8 mouse cellular contexts compared by ENCODE assay signal in the genomic region with DNA sequence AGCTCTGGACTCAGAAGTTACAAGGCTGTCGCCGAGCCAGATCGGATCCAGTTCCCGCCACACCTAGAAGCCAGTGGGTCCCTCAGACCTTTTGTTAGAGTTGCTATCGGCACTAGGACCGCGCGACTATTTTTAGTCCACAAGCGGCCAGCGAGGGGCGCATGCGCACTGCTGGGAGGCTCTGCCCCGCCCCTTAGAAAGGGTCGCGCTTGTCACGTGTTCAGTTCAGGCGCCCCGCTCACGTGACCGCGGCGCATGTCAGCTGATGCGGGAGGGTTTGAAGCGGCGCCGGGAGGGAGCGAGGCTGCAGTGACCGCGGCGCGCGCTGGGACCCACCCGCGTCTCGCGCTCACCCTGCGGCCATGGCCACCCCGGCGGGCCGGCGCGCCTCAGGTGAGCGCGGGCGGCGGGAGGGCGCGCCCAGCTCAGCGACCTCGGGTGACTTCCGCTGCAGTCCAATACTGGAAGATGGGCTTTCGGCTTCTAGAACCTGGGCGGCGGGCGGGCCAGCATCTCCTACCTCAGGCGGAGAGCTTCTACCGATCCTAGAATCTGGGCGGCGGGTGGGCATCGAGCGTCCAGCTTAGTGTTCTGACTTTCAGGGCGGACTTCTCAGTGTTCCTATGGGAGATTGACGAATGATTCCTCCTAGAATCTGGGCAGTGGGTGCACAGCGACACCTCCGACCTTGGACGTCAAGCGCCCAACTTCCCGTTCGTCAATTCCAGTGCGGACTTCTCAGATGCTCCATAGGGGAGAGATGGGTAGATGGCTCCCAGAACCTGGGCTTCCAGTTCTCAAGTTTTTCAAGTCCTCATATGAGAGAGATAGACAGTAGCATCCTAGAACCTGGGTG. TPM values are rescaled to one million over a fixed set of nuclear protein-coding genes. Genes with fewer than 3 reads are reported as not detected.
DNase-seq lines count a peak whose midpoint lies in the region; ATAC-seq and TF ChIP-seq lines count a peak whose summit lies in the region.

TSS of gene Mcoln1 (plus strand) at position 223 of the 856 bp plus-strand sequence.

- H3K4me3 ChIP-seq in heart, embryonic 11.5 days (ENCODE audit: low read depth, low read length): peak within 1 kb of the TSS; percentile 88
- H3K4me3 ChIP-seq in kidney, embryonic 16.5 days (ENCODE audit: low read length): peak within 1 kb of the TSS; percentile 84
- H3K4me3 ChIP-seq in liver, adult 2 months (ENCODE audit: insufficient read depth, low read depth, low read length): peak within 1 kb of the TSS; percentile 76
- peak within 1 kb of the TSS; percentile 53 for H3K4me3 ChIP-seq in myocyte

- peaks cover 6% of the 10 kb centered on the region; the same call in 1 of the 2 replicates for H3K9me3 ChIP-seq in heart, embryonic 11.5 days (replicated peaks; ENCODE audit: control insufficient read depth, low read length)
- peaks cover 11% of the 10 kb centered on the region for H3K9me3 ChIP-seq in kidney, embryonic 16.5 days (ENCODE audit: low read length)

- TF ChIP-seq CTCF in liver, adult 2 months (IDR thresholded peaks at IDR 0.05; ENCODE audit: low read depth, low read length): no peak

- H3K27me3 ChIP-seq in heart, embryonic 11.5 days (ENCODE audit: control insufficient read depth, insufficient read depth, low read length): no peaks in the 10 kb centered on the region
- H3K27me3 ChIP-seq in kidney, embryonic 16.5 days (ENCODE audit: insufficient read depth, low read length): no peaks in the 10 kb centered on the region
- H3K27me3 ChIP-seq in liver, adult 2 months (ENCODE audit: control insufficient read depth, insufficient read depth, low read length): no peaks in the 10 kb centered on the region
- H3K27me3 ChIP-seq in myocyte (ENCODE audit: control insufficient read depth, insufficient read depth, insufficient read length): no peaks in the 10 kb centered on the region
- no peaks in the 10 kb centered on the region for H3K27me3 ChIP-seq in splenic B cell, adult 2 months (ENCODE audit: control insufficient read depth, insufficient read depth, low read length, poor library complexity, severe bottlenecking)

- H3K79me2 ChIP-seq in liver, adult 2 months (ENCODE audit: control insufficient read depth, insufficient read depth, low read length): peaks cover 5% of the 10 kb centered on the region; the same call in 1 of the 2 replicates
- H3K79me2 ChIP-seq in myocyte (ENCODE audit: control insufficient read depth, insufficient read depth): peaks cover 6% of the 10 kb centered on the region

- peak; percentile 89 for ATAC-seq in erythroblast, adult 5-6 weeks (replicated peaks; ENCODE audit: low FRiP score, poor library complexity, severe bottlenecking)
- peak; percentile 89 for ATAC-seq in heart, embryonic 11.5 days (replicated peaks; ENCODE audit: insufficient number of reproducible peaks, low FRiP score, low TSS enrichment)
- ATAC-seq in kidney, embryonic 16.5 days (ENCODE audit: low FRiP score, low TSS enrichment): peak; percentile 92

- H3ac ChIP-seq in myocyte (ENCODE audit: control insufficient read depth, insufficient read length): peak within 1 kb of the TSS; percentile 21

- peak within 1 kb of the TSS; percentile 90 for H3K27ac ChIP-seq in heart, embryonic 11.5 days (ENCODE audit: low read depth, low read length)
- peak within 1 kb of the TSS; percentile 97 for H3K27ac ChIP-seq in kidney, embryonic 16.5 days (ENCODE audit: low read length)
- peak within 1 kb of the TSS; percentile 92 for H3K27ac ChIP-seq in liver, adult 2 months (replicated peaks; ENCODE audit: insufficient read depth, low read depth, low read length)

- under 1% methylated on average over 70 of the region's 70 CpGs for WGBS in heart, embryonic 11.5 days (ENCODE audit: insufficient replicate concordance)
- WGBS in kidney, embryonic 16.5 days: under 1% methylated on average over 65 of the region's 70 CpGs
- under 1% methylated on average over 70 of the region's 70 CpGs for WGBS in liver, adult 2 months

- TF ChIP-seq POLR2A in liver, adult 2 months (IDR thresholded peaks at IDR 0.05; ENCODE audit: extremely low read depth, insufficient read depth, low read length): peak; percentile 70
- TF ChIP-seq POLR2A in myocyte (IDR thresholded peaks at IDR 0.05; ENCODE audit: insufficient read length, low read depth): peak; percentile 93

- H3K4me2 ChIP-seq in heart, embryonic 11.5 days: peak within 1 kb of the TSS; percentile 88
- peak within 1 kb of the TSS; percentile 83 for H3K4me2 ChIP-seq in kidney, embryonic 16.5 days (replicated peaks; ENCODE audit: low read depth, low read length)
- H3K4me2 ChIP-seq in myocyte (ENCODE audit: low read depth): peak within 1 kb of the TSS; percentile 99

- H3K36me3 ChIP-seq in heart, embryonic 11.5 days (ENCODE audit: control insufficient read depth, insufficient read depth, low read length): peaks cover 16% of the 10 kb centered on the region
- H3K36me3 ChIP-seq in kidney, embryonic 16.5 days (ENCODE audit: insufficient read depth, low read length): peaks cover 20% of the 10 kb centered on the region
- no peaks in the 10 kb centered on the region for H3K36me3 ChIP-seq in liver, adult 2 months (ENCODE audit: control insufficient read depth, insufficient read depth, low read length)
- no peaks in the 10 kb centered on the region for H3K36me3 ChIP-seq in myocyte (ENCODE audit: control insufficient read depth, insufficient read depth)
- H3K36me3 ChIP-seq in splenic B cell, adult 2 months (ENCODE audit: control insufficient read depth, insufficient read depth, low read length, poor library complexity, severe bottlenecking): no peaks in the 10 kb centered on the region

- DNase-seq in B cell, adult 2 months: peak; percentile 97 to 98
- DNase-seq in brain, adult 2 months (ENCODE audit: low read depth, low spot score): peak; percentile 99
- DNase-seq in liver, adult 2 months (ENCODE audit: extremely low read depth, low read depth, low spot score): peak; percentile 91
- DNase-seq in splenic B cell, adult 2 months (ENCODE audit: low read depth, low spot score): peak; percentile 98

- H3K9ac ChIP-seq in heart, embryonic 11.5 days (ENCODE audit: low read depth, low read length): peak within 1 kb of the TSS; percentile 89
- H3K9ac ChIP-seq in kidney, embryonic 16.5 days (replicated peaks; ENCODE audit: low read length): peak within 1 kb of the TSS; percentile 88
- peak within 1 kb of the TSS; percentile 86 for H3K9ac ChIP-seq in liver, adult 2 months (ENCODE audit: low read depth, low read length)

- peaks cover 9% of the 10 kb centered on the region; the same call in 1 of the 2 replicates for H3K4me1 ChIP-seq in heart, embryonic 11.5 days (ENCODE audit: control insufficient read depth, insufficient read depth, low read length)
- peaks cover 15% of the 10 kb centered on the region for H3K4me1 ChIP-seq in kidney, embryonic 16.5 days (ENCODE audit: insufficient read depth, low read length)
- peaks cover 9% of the 10 kb centered on the region for H3K4me1 ChIP-seq in liver, adult 2 months (ENCODE audit: control insufficient read depth, insufficient read depth, low read length)

TF ChIP-seq in myocyte, 11 proteins besides CTCF, POLR2A, EP300 and RAD21:
- TF ChIP-seq CEBPB (IDR thresholded peaks at IDR 0.05; ENCODE audit: insufficient read depth, poor library complexity, severe bottlenecking) (no peak), TCF12 (IDR thresholded peaks at IDR 0.05; ENCODE audit: insufficient read depth, poor library complexity, severe bottlenecking) (no peak), POLR2AphosphoS2 (IDR thresholded peaks at IDR 0.05; ENCODE audit: insufficient read length, low read depth) (peak; percentile 89), REST (IDR thresholded peaks at IDR 0.05; ENCODE audit: insufficient read depth, insufficient read length) (no peak), TCF3 (IDR thresholded peaks at IDR 0.05; ENCODE audit: insufficient read length, low read depth) (no peak), USF1 (IDR thresholded peaks at IDR 0.05; ENCODE audit: low read depth) (peak; percentile 99), MYOG (IDR thresholded peaks at IDR 0.05; ENCODE audit: control insufficient read depth in 1 of 3, insufficient read depth in 1 of 3, insufficient read length in 2 of 3, low read depth in 2 of 3) (peak in 2 of 3 experiments; percentile 10 to 57), MYOD1 (IDR thresholded peaks at IDR 0.05; ENCODE audit: control insufficient read depth in 1 of 3, insufficient read length in 2 of 3, low read depth in 2 of 3) (peak in 2 of 3 experiments; percentile 0 to 34), SRF (IDR thresholded peaks at IDR 0.05; ENCODE audit: control insufficient read depth, insufficient read length, low read depth) (no peak), MAX (IDR thresholded peaks at IDR 0.05; ENCODE audit: low read depth) (no peak), E2F4 (IDR thresholded peaks at IDR 0.05; ENCODE audit: insufficient read depth) (peak; percentile 75)

RNA-seq across cellular contexts. Expression of gene Mcoln1, which starts in this region (rescaled TPM):
- total RNA-seq in erythroblast, adult 5-6 weeks (2015; ENCODE audit: low replicate concordance): 20.2 and 33.6 TPM in 2 replicates
- total RNA-seq in erythroblast, adult 5-6 weeks (2017; ENCODE audit: low replicate concordance): 32.5 and 75.4 TPM in 2 replicates
- 31.3 and 48.1 TPM in 2 replicates for polyA plus RNA-seq in heart, embryonic 11.5 days (2014; fragmentation: Nextera tagmentation; extraction: Ambion mirVana)
- polyA plus RNA-seq in kidney, embryonic 16.5 days (2015; fragmentation: Nextera tagmentation; extraction: Ambion mirVana): 72.2 and 73.5 TPM in 2 replicates
- total RNA-seq in liver, adult 2 months (2014; rRNA removed): 38.1 and 44.2 TPM in 2 replicates
- polyA plus RNA-seq in liver, adult 2 months (2012; rRNA removed): 210 and 227 TPM in 2 replicates
- polyA plus RNA-seq in myocyte (2012; fragmentation: generic; extraction: Trizol): 44.1 TPM

Comparison
In these comparisons a context has a peak if more than half of its experiments do, and no peak if none do; other contexts are left out.
1. Peak in every context shown above with its lines: DNase-seq, ATAC-seq, H3K4me3 ChIP-seq and H3K27ac ChIP-seq.